In genomic region chr14:26495021-26495420, GRCm38 (mm10) we compare ENCODE assay signal across 21 mouse cellular contexts. TPM values are rescaled to one million over a fixed set of nuclear protein-coding genes. Genes with fewer than 3 reads are reported as not detected.
A peak's percentile ranks its signal among the peaks of the same experiment; 100 is the strongest.
DNase-seq lines count a peak whose midpoint lies in the region; ATAC-seq and TF ChIP-seq lines count a peak whose summit lies in the region.
"Had no signal": no experiment of that assay in that cellular context is flagged by ENCODE, and none has a peak within 500 bp of the region (broad histone marks: within the 10 kb centered on the region; RNA-seq: fewer than 3 reads in every experiment).

No protein-coding gene starts in this region.

- H3K4me2 ChIP-seq in heart, embryonic 11.5 days = no peak overlapping the region
- H3K4me2 ChIP-seq in liver, postnatal 0 days (ENCODE audit: low read depth, low read length) = no peak overlapping the region
- H3K4me2 ChIP-seq in liver, embryonic 12.5 days = no peak overlapping the region
- H3K4me2 ChIP-seq: limb, embryonic 12.5 days; liver, embryonic 15.5 days had no signal

- ATAC-seq in heart, embryonic 11.5 days (replicated peaks; ENCODE audit: insufficient number of reproducible peaks, low FRiP score, low TSS enrichment) = no peak
- no peak for ATAC-seq in liver, postnatal 0 days
- no peak for ATAC-seq in liver, embryonic 12.5 days
- 0 out of 2 replicates have a peak, but pooled peaks have one; percentile 44 for ATAC-seq in megakaryocyte progenitor cell, adult 5-6 weeks (replicated peaks; ENCODE audit: poor library complexity)
- ATAC-seq: hindbrain, embryonic 16.5 days had no signal

- intact Hi-C loops in heart, adult 2 months (cut with DNase I) = no loop called here

- H3K79me2 ChIP-seq in heart, adult 2 months (replicated peaks; ENCODE audit: control insufficient read depth, insufficient read depth, low read length) = peaks cover 5% of the 10 kb centered on the region; the same call in 1 of the 2 replicates

- peaks cover 6% of the 10 kb centered on the region for H3K36me3 ChIP-seq in heart, adult 2 months (ENCODE audit: control insufficient read depth, insufficient read depth, low read length)
- H3K36me3 ChIP-seq in heart, embryonic 11.5 days (ENCODE audit: control insufficient read depth, insufficient read depth, low read length) = no peaks in the 10 kb centered on the region
- no peaks in the 10 kb centered on the region for H3K36me3 ChIP-seq in liver, postnatal 0 days (replicated peaks; ENCODE audit: insufficient read depth, low read length)
- 0 out of 2 replicates have a peak, but pooled peaks cover 3% of the 10 kb centered on the region for H3K36me3 ChIP-seq in liver, embryonic 12.5 days
- H3K36me3 ChIP-seq: forebrain, embryonic 10.5 days; limb, embryonic 12.5 days had no signal

- no peak overlapping the region for H3K4me3 ChIP-seq in heart, adult 2 months
- H3K4me3 ChIP-seq in heart, embryonic 11.5 days (ENCODE audit: low read depth, low read length) = no peak overlapping the region
- no peak overlapping the region for H3K4me3 ChIP-seq in liver, postnatal 0 days (ENCODE audit: low read depth, low read length)
- no peak overlapping the region for H3K4me3 ChIP-seq in liver, embryonic 12.5 days
- no peak overlapping the region for H3K4me3 ChIP-seq in cerebellum, adult 2 months (replicated peaks; ENCODE audit: insufficient read depth, low read depth, low read length)
- H3K4me3 ChIP-seq: forebrain, embryonic 10.5 days; limb, embryonic 12.5 days; liver, embryonic 15.5 days had no signal

- TF ChIP-seq POLR2A in heart, adult 2 months (IDR thresholded peaks at IDR 0.05; ENCODE audit: insufficient read depth, low read depth, low read length) = no peak
- no peak for TF ChIP-seq POLR2A in cerebellum, adult 2 months (IDR thresholded peaks at IDR 0.05; ENCODE audit: borderline replicate concordance, insufficient read depth, low read length)

- WGBS in heart, adult 2 months = 83% methylated on average over 1 of the region's 1 CpGs
- 94% methylated on average over 1 of the region's 1 CpGs for WGBS in heart, embryonic 11.5 days (ENCODE audit: insufficient replicate concordance)
- WGBS in liver, postnatal 0 days (ENCODE audit: insufficient replicate concordance) = 85% methylated on average over 1 of the region's 1 CpGs
- WGBS in liver, embryonic 12.5 days (ENCODE audit: insufficient replicate concordance) = 84% methylated on average over 1 of the region's 1 CpGs
- WGBS in cerebellum, adult 2 months = 88% methylated on average over 1 of the region's 1 CpGs

- peaks cover 3% of the 10 kb centered on the region for H3K4me1 ChIP-seq in heart, adult 2 months (ENCODE audit: control insufficient read depth, insufficient read depth, low read length)
- no peaks in the 10 kb centered on the region for H3K4me1 ChIP-seq in heart, embryonic 11.5 days (ENCODE audit: control insufficient read depth, insufficient read depth, low read length)
- no peaks in the 10 kb centered on the region for H3K4me1 ChIP-seq in liver, postnatal 0 days (ENCODE audit: insufficient read depth)
- H3K4me1 ChIP-seq in liver, embryonic 12.5 days = peaks cover 5% of the 10 kb centered on the region; the same call in 1 of the 2 replicates
- no peaks in the 10 kb centered on the region for H3K4me1 ChIP-seq in cerebellum, adult 2 months (ENCODE audit: control insufficient read depth, insufficient read depth, low read length)
- H3K4me1 ChIP-seq: forebrain, embryonic 10.5 days; limb, embryonic 12.5 days had no signal

- DNase-seq in heart, adult 2 months = no peak
- DNase-seq in liver, postnatal 0 days = no peak
- peak; percentile 24 for DNase-seq in ES-CJ7 (ENCODE audit: low read depth, low spot score)
- no peak for DNase-seq in cerebellum, adult 2 months
- DNase-seq in adrenal gland, adult 2 months = no peak
- DNase-seq: cerebellum, adult 8-10 months; gastrocnemius, postnatal 10 days; heart, adult 11 months; heart, postnatal 4 days; kidney, adult 8-10 months; kidney, postnatal 25 days; lung, postnatal 36 days; right cerebral cortex, postnatal 4 days; thymus, postnatal 36 days had no signal

- H3K9me3 ChIP-seq in heart, embryonic 11.5 days (replicated peaks; ENCODE audit: control insufficient read depth, low read length) = no peaks in the 10 kb centered on the region
- H3K9me3 ChIP-seq in liver, postnatal 0 days (ENCODE audit: low read length) = no peaks in the 10 kb centered on the region
- H3K9me3 ChIP-seq in liver, embryonic 12.5 days (replicated peaks) = no peaks in the 10 kb centered on the region
- H3K9me3 ChIP-seq: forebrain, embryonic 10.5 days; limb, embryonic 12.5 days; liver, embryonic 15.5 days had no signal

- peak overlapping the region; percentile 61 for H3K27ac ChIP-seq in heart, adult 2 months
- H3K27ac ChIP-seq in heart, embryonic 11.5 days (ENCODE audit: low read depth, low read length) = no peak overlapping the region
- H3K27ac ChIP-seq in liver, postnatal 0 days (ENCODE audit: low read depth) = no peak overlapping the region
- no peak overlapping the region for H3K27ac ChIP-seq in liver, embryonic 12.5 days
- no peak overlapping the region for H3K27ac ChIP-seq in cerebellum, adult 2 months (ENCODE audit: insufficient read depth, low read length)
- H3K27ac ChIP-seq: forebrain, embryonic 10.5 days; limb, embryonic 12.5 days; liver, embryonic 15.5 days had no signal

- H3K9ac ChIP-seq in heart, adult 2 months (ENCODE audit: low read depth, low read length) = no peak overlapping the region
- H3K9ac ChIP-seq in heart, embryonic 11.5 days (ENCODE audit: low read depth, low read length) = no peak overlapping the region
- H3K9ac ChIP-seq in liver, postnatal 0 days (replicated peaks) = no peak overlapping the region
- H3K9ac ChIP-seq in liver, embryonic 12.5 days = no peak overlapping the region
- H3K9ac ChIP-seq: limb, embryonic 12.5 days; liver, embryonic 15.5 days had no signal

- TF ChIP-seq CTCF in heart, adult 2 months (IDR thresholded peaks at IDR 0.05) = peak; percentile 45
- peak; percentile 35 for TF ChIP-seq CTCF in liver, postnatal 0 days (IDR thresholded peaks at IDR 0.05; ENCODE audit: low read depth)
- TF ChIP-seq CTCF in cerebellum, adult 2 months (IDR thresholded peaks at IDR 0.05; ENCODE audit: borderline replicate concordance, insufficient read depth, low read depth, low read length) = no peak

- no peak for TF ChIP-seq EP300 in heart, adult 2 months (IDR thresholded peaks at IDR 0.05; ENCODE audit: insufficient read depth, low read depth, low read length)
- no peak for TF ChIP-seq EP300 in liver, postnatal 0 days (IDR thresholded peaks at IDR 0.05; ENCODE audit: low read depth)

- no peaks in the 10 kb centered on the region for H3K27me3 ChIP-seq in heart, adult 2 months (ENCODE audit: control insufficient read depth, insufficient read depth, low read length)
- no peaks in the 10 kb centered on the region for H3K27me3 ChIP-seq in heart, embryonic 11.5 days (ENCODE audit: control insufficient read depth, insufficient read depth, low read length)
- H3K27me3 ChIP-seq in liver, postnatal 0 days (ENCODE audit: insufficient read depth, low read length) = no peaks in the 10 kb centered on the region
- H3K27me3 ChIP-seq in liver, embryonic 12.5 days (replicated peaks) = no peaks in the 10 kb centered on the region
- no peaks in the 10 kb centered on the region for H3K27me3 ChIP-seq in cerebellum, adult 2 months (ENCODE audit: control insufficient read depth, insufficient read depth, low read length)
- H3K27me3 ChIP-seq: limb, embryonic 12.5 days; liver, embryonic 15.5 days had no signal

RNA-seq across cellular contexts. Expression of gene Slmap, which starts 39.7 kb away (rescaled TPM):
- total RNA-seq in heart, adult 2 months (2021) = 100 to 1,000 TPM; 249 to 283 TPM
- polyA plus RNA-seq in heart, adult 2 months (2012; rRNA removed) = 32.7 and 59.1 TPM in 2 replicates
- 76.2 and 91.2 TPM in 2 replicates for polyA plus RNA-seq in heart, embryonic 11.5 days (2014; fragmentation: Nextera tagmentation; extraction: Ambion mirVana)
- 11.7 and 12.3 TPM in 2 replicates for polyA plus RNA-seq in liver, postnatal 0 days (2015; fragmentation: Nextera tagmentation; extraction: Ambion mirVana)
- 20.2 and 20.6 TPM in 2 replicates for polyA plus RNA-seq in liver, embryonic 12.5 days (2016; fragmentation: Nextera tagmentation; extraction: Ambion mirVana)
- total RNA-seq in megakaryocyte progenitor cell, adult 5-6 weeks (2015) = 82.4 and 91.7 TPM in 2 replicates
- total RNA-seq in megakaryocyte progenitor cell, adult 5-6 weeks (2017) = 56.8 and 78.7 TPM in 2 replicates
- polyA plus RNA-seq in cerebellum, adult 2 months (2012; rRNA removed) = 43.0 and 44.1 TPM in 2 replicates
- 10 to 100 TPM; 87.7 to 90.0 TPM for total RNA-seq in adrenal gland, adult 2 months (2021)
- polyA plus RNA-seq in adrenal gland, adult 2 months (2012; rRNA removed) = 54.3 and 54.4 TPM in 2 replicates
